Mouse (Mus musculus) forebrain, embryonic 15.5 days (tissue): ENCODE data around the gene March9. TPM values are rescaled to one million over a fixed set of nuclear protein-coding genes. Genes with fewer than 3 reads are reported as not detected.
"Not testable (repeated sequence)": the region's sequence is repeated elsewhere in the genome, so short reads cannot be mapped to it uniquely, and the experiment has no call there.

Experiments used
- ATAC-seq: fragments of 200-750 bp; cut with Nextera tagmentation; replicated peaks from 2 replicates; pipeline ENCODE4 v1.8.0; 2017; ENCODE audit warnings: mild to moderate bottlenecking, moderate TSS enrichment, moderate library complexity
- H3K27ac ChIP-seq: fragments of 300-500 bp; sonication (generic); replicated peaks from 2 replicates; pipeline ENCODE4 v1.5.1; 2015; ENCODE audit warnings: mild to moderate bottlenecking, inconsistent platforms
- H3K27me3 ChIP-seq: fragments of 300-500 bp; sonication (generic); 2 replicates; pipeline ENCODE4 v1.6.1; 2015; ENCODE audit warnings: inconsistent platforms
- H3K36me3 ChIP-seq: fragments of 300-500 bp; sonication (generic); 2 replicates; pipeline ENCODE4 v1.6.1; 2015; ENCODE audit warnings: mild to moderate bottlenecking, inconsistent platforms
- H3K4me1 ChIP-seq: fragments of 300-500 bp; sonication (generic); 2 replicates; pipeline ENCODE4 v1.6.1; 2015; ENCODE audit warnings: inconsistent platforms
- H3K4me2 ChIP-seq: fragments of 300-500 bp; sonication (generic); replicated peaks from 2 replicates; pipeline ENCODE4 v1.6.1; 2015; ENCODE audit warnings: mild to moderate bottlenecking, inconsistent platforms
- H3K4me3 ChIP-seq: fragments of 300-500 bp; sonication (generic); 2 replicates; pipeline ENCODE4 v1.5.1; 2015; ENCODE audit warnings: mild to moderate bottlenecking, inconsistent platforms
- H3K9ac ChIP-seq: fragments of 300-500 bp; sonication (generic); replicated peaks from 2 replicates; pipeline ENCODE4 v1.6.1; 2015; ENCODE audit warnings: mild to moderate bottlenecking, inconsistent platforms
- H3K9me3 ChIP-seq: fragments of 300-500 bp; sonication (generic); 2 replicates; pipeline ENCODE4 v1.6.1; 2016; ENCODE audit warnings: inconsistent platforms
- WGBS: fragments of 180-500 bp; shearing (Covaris S2); methylation state at CpG from one replicate; pipeline ENCODE4 v1.1.7; 2015; ENCODE audit warnings: mixed read lengths; 5-methylcytosine and 5-hydroxymethylcytosine counted together
- polyA plus RNA-seq: library from polyadenylated mRNA; unstranded; fragments of >200 nt; fragmentation: Nextera tagmentation; extraction: Ambion mirVana; gene quantifications from 2 replicates; pipeline ENCODE4 v1.2.1, GENCODE M21; 2015

The March9 gene
- polyA plus RNA-seq, 1 experiment from 2014 or later: 7.0 TPM

DNA sequence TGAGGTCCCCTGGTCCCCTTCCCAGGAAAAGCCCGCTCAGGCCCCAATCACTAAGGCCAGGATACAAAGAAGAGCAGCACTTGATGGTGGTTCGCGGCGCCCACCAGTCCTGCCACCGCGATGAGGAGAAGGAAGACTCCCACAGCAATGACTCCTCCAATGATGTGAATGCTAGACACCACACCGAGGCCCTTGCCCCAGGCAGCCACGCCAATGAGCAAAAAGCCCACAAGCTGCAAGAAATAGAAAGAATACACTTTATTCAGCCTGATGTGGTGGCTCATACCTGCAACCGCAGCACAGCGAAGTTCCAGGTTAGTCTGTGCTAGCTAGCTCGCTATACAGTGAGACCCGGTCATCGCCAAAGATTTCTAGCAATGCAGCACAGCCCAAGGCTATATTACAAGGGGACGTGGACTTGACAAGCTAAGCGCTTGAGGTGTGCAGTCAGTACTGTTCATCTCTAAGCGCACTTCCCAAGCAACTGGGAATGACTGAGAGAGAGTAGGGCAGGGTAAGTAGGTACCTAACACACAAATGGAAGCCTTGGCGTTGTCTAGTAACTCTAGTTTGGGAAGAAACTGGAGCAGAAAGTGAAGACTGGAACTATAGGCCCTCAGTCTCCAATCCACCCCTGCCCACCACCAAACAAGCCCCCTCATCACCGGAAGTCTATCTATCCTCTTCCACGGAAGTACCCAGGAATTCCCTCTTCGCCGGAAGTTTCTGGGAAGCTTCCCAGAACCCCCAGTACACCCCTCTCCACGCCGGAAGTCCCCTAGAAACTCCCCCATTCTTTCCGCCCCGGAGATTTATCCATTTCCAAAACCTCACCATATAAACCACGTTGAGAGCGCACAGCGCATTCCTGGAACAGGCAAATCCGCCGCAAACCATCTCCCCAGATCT lies 9.6 kb upstream of the March9 start:
- peak; percentile 84 for ATAC-seq
- Histone ChIP-seq H3K27me3 (no peaks in the 10 kb centered on the region), H3K9ac (peak overlapping the region; percentile 71), H3K4me3 (peak overlapping the region; percentile 67), H3K36me3 (peaks cover 42% of the 10 kb centered on the region), H3K27ac (peak overlapping the region; percentile 95), H3K4me1 (peaks cover 38% of the 10 kb centered on the region), H3K4me2 (peak overlapping the region; percentile 88), H3K9me3 (no peaks in the 10 kb centered on the region)
- 4% methylated on average over 30 of the region's 30 CpGs for WGBS

DNA sequence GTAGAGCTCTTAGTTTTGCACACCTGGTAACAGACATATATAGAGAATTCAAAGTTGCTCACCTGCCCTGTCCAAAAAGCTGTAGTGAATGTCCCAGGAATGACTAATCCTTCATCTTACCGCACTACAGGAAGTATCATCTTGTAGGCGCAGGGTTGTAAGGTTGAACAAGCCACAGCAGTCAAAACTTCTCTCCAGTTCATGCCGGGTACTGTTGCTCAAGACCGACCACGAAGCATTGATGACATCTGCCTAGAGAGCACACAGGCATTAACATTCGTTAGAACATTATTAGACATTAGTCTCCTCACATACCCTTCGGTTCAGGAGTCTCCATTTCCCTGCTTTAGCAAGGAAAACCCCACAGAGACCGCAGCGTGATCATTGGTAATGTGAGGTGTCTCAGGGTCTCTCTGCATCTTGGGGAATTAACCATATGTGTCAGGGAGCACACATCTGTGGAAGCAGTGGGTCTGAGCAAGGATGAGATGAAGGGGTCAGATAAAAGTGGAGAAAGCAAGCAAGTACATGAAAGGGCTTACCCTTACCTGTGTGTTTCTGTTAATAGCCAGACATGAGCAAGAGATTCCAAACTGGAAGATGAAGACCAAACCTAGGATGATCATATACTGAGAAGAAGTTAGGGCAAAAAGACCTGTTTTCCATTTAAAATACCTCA lies 8.5 kb upstream of the March9 start:
- peaks cover 43% of the 10 kb centered on the region for H3K36me3 ChIP-seq
- ATAC-seq: no peak
- peak overlapping the region; percentile 67 for H3K4me3 ChIP-seq
- peaks cover 41% of the 10 kb centered on the region for H3K4me1 ChIP-seq
- peak overlapping the region; percentile 95 for H3K27ac ChIP-seq
- H3K9me3 ChIP-seq: no peaks in the 10 kb centered on the region
- peak overlapping the region; percentile 88 for H3K4me2 ChIP-seq
- H3K9ac ChIP-seq: peak overlapping the region; percentile 71
- no peaks in the 10 kb centered on the region for H3K27me3 ChIP-seq
- WGBS: 83% methylated on average over 9 of the region's 9 CpGs

DNA sequence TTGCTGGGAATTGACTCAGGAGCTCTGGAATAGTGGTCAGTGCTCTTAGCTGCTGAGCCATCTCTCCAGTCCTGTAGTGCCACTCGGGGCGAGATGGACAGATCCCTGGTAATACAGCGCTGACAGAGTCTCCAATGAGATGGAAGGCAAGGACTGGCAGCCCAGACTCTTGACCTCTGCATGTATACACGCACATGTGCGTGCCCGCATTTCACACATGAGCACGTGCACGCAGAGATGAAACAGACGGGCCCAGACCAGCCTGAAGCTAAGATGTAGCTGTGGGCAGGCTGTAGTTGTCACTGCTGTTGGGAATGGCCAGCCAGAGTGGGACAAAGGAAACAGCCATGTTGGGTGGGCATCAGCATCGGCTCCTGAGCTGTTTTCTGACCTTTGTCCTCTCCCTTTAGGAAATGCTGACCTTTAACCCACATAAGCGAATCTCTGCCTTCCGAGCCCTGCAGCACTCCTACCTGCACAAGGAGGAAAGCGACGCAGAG lies 6.6 kb upstream of the March9 start:
- H3K27ac ChIP-seq: no peak overlapping the region; the same call in 1 of the 2 replicates
- H3K27me3 ChIP-seq: no peaks in the 10 kb centered on the region
- H3K4me2 ChIP-seq: no peak overlapping the region
- H3K36me3 ChIP-seq: peaks cover 43% of the 10 kb centered on the region
- H3K9ac ChIP-seq: no peak overlapping the region
- ATAC-seq: no peak
- peaks cover 52% of the 10 kb centered on the region for H3K4me1 ChIP-seq
- no peaks in the 10 kb centered on the region for H3K9me3 ChIP-seq
- 90% methylated on average over 14 of the region's 14 CpGs for whole genome bisulfite sequencing
- H3K4me3 ChIP-seq: 0 out of 2 replicates have a peak overlapping the region, but pooled peaks have one; percentile 3

DNA sequence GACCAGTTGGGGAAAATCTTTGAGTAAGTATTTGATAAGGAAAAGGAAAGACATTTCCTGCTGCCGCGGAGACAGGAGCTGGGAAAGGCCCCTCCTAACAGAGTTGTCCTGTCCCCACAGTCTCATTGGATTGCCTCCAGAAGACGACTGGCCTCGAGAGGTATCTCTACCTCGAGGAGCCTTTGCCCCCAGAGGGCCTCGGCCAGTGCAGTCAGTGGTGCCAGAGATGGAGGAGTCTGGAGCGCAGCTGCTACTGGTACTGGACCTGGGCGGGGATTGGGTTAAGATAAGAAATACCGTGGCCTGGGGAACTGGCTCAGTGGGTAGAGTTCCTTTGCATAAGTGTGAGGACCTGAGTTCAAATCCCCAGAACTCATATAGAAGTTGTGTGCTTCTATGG lies 6.0 kb upstream of the March9 start:
- no peaks in the 10 kb centered on the region for H3K27me3 ChIP-seq
- 91% methylated on average over 9 of the region's 9 CpGs for WGBS
- no peak overlapping the region for H3K27ac ChIP-seq
- H3K9ac ChIP-seq: no peak overlapping the region
- no peak overlapping the region for H3K4me2 ChIP-seq
- no peak overlapping the region for H3K4me3 ChIP-seq
- H3K36me3 ChIP-seq: peaks cover 43% of the 10 kb centered on the region
- peaks cover 53% of the 10 kb centered on the region for H3K4me1 ChIP-seq
- H3K9me3 ChIP-seq: no peaks in the 10 kb centered on the region
- no peak for ATAC-seq

DNA sequence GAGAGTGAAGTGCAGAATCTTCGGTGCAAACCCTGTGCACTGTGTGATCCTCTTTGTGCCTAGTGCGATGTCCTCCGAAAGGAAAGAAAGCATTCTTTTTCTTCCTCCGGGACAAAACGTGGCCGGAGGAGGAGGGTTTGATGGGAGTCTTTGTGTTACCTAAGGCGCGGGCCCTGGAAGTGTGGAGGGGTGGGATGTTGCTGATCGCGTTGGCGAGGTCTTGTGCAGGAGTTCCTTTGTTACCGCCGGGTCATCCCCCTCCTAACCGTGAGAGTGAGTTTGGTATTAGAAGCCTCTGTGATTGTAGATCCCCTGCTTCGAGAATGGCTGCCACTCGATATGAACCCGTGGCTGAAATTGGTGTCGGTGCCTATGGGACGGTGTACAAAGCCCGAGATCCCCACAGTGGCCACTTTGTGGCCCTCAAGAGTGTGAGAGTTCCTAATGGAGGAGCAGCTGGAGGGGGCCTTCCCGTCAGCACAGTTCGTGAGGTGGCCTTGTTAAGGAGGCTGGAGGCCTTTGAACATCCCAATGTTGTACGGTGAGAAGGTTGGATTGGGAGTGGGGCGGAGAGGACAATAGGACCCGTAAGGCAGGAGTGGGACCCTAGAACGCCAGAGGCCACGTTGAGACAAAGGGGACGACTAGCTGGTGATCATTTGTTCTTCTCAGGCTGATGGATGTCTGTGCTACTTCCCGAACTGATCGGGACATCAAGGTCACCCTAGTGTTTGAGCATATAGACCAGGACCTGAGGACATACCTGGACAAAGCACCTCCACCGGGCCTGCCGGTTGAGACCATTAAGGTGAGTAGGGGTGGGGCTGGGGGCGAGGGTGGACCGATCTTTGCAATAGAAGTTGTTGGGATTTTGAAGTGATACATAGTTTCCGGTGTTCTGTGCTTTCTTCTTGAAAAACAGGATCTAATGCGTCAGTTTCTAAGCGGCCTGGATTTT lies 4.2 kb upstream of the March9 start:
- Histone ChIP-seq H3K4me2 (peak overlapping the region; percentile 75), H3K9me3 (no peaks in the 10 kb centered on the region), H3K27ac (peak overlapping the region; percentile 93), H3K4me3 (peak overlapping the region; percentile 79), H3K36me3 (peaks cover 43% of the 10 kb centered on the region), H3K27me3 (no peaks in the 10 kb centered on the region), H3K9ac (peak overlapping the region; percentile 89), H3K4me1 (peaks cover 52% of the 10 kb centered on the region)
- WGBS: 10% methylated on average over 37 of the region's 37 CpGs
- peak; percentile 6; the same call in 1 of the 2 replicates for ATAC-seq

GRCm38 (mm10) chr10:127063239-127063872 lies 3.4 kb upstream of the March9 start, which contains the start of gene Cdk4:
Gene Cdk4 (plus strand): TSS chr10:127063534.
- H3K9me3 ChIP-seq: no peaks in the 10 kb centered on the region
- H3K4me3 ChIP-seq: peak within 1 kb of the TSS; percentile 79
- WGBS: 0% methylated on average over 37 of the region's 46 CpGs
- H3K4me1 ChIP-seq: peaks cover 50% of the 10 kb centered on the region
- H3K27me3 ChIP-seq: no peaks in the 10 kb centered on the region
- peak within 1 kb of the TSS; percentile 89 for H3K9ac ChIP-seq
- H3K4me2 ChIP-seq: peak within 1 kb of the TSS; percentile 75
- ATAC-seq: peak; percentile 86
- H3K36me3 ChIP-seq: peaks cover 39% of the 10 kb centered on the region
- peak within 1 kb of the TSS; percentile 93 for H3K27ac ChIP-seq

DNA sequence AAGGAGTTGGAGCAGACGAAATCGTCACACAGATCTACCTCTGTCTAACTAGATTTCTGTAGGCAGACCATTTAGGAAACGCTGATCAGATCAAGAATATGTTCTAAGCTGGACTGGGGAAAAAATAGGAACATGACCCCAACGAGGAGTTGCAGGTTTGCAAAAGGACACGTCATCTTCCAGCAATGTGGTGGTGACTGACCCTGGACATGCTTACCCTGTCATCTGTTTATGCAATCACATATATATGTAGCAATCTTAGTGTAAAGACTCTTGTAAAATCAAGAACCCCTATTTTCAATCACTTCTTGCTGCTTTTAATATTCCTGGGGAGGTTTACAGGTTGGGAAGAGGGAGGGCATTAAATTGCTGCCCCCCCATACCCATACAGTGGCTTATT lies 2.5 kb upstream of the March9 start:
- H3K27me3 ChIP-seq: no peaks in the 10 kb centered on the region
- no peak overlapping the region for H3K9ac ChIP-seq
- H3K4me3 ChIP-seq: peak overlapping the region; percentile 79
- peaks cover 55% of the 10 kb centered on the region for H3K4me1 ChIP-seq
- ATAC-seq: no peak
- peak overlapping the region; percentile 85 for H3K27ac ChIP-seq
- WGBS: 78% methylated on average over 5 of the region's 5 CpGs
- H3K36me3 ChIP-seq: peaks cover 33% of the 10 kb centered on the region
- H3K9me3 ChIP-seq: no peaks in the 10 kb centered on the region
- peak overlapping the region; percentile 52 for H3K4me2 ChIP-seq

- H3K36me3 ChIP-seq: peaks cover 33% of the 10 kb centered on the region
- H3K4me2 ChIP-seq, H3K9me3 ChIP-seq, H3K27me3 ChIP-seq, ATAC-seq, H3K9ac ChIP-seq: not testable (repeated sequence)
- WGBS: 88% methylated on average over 4 of the region's 4 CpGs
- peak overlapping the region; percentile 79; the same call in 1 of the 2 replicates for H3K4me3 ChIP-seq
- H3K27ac ChIP-seq: peak overlapping the region; percentile 85; the same call in 1 of the 2 replicates
- H3K4me1 ChIP-seq: peaks cover 58% of the 10 kb centered on the region
Observed at GRCm38 (mm10) chr10:127062101-127062500, 2.1 kb upstream of the March9 start.

- H3K27ac ChIP-seq: peak overlapping the region; percentile 96
- H3K36me3 ChIP-seq: peaks cover 31% of the 10 kb centered on the region
- no peaks in the 10 kb centered on the region for H3K27me3 ChIP-seq
- WGBS: 66% methylated on average over 2 of the region's 2 CpGs
- peak overlapping the region; percentile 76 for H3K9ac ChIP-seq
- peak overlapping the region; percentile 74 for H3K4me2 ChIP-seq
- no peaks in the 10 kb centered on the region for H3K9me3 ChIP-seq
- peak overlapping the region; percentile 72 for H3K4me3 ChIP-seq
- peaks cover 58% of the 10 kb centered on the region for H3K4me1 ChIP-seq
- no peak for ATAC-seq
Observed at GRCm38 (mm10) chr10:127061513-127061912, 1.5 kb upstream of the March9 start.

DNA sequence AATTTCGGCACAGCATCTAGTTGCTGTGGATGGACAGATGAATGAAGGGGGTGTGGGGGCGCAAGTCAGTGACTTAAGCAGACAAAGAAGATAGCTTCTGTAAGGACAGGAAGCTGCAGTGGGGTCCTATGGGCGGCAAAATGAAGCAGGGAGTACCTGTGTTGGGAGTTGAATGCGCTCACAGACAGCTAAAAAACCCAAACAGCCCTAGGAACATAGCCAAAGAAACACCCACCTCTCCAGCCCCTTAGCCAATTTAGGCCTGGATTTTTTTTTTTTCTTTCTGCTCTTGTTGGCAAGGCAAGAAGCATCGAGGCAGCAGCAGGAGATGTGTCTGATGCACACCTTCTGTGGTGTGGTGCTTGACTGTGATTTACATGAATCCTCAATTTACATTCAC lies 1.1 kb upstream of the March9 start:
- peak overlapping the region; percentile 74 for H3K4me2 ChIP-seq
- H3K27me3 ChIP-seq: no peaks in the 10 kb centered on the region
- no peak for ATAC-seq
- WGBS: 10% methylated on average over 5 of the region's 5 CpGs
- peaks cover 31% of the 10 kb centered on the region for H3K36me3 ChIP-seq
- peaks cover 59% of the 10 kb centered on the region for H3K4me1 ChIP-seq
- H3K27ac ChIP-seq: peak overlapping the region; percentile 96
- no peaks in the 10 kb centered on the region for H3K9me3 ChIP-seq
- peak overlapping the region; percentile 72 for H3K4me3 ChIP-seq
- H3K9ac ChIP-seq: peak overlapping the region; percentile 76
